Mouse (Mus musculus) hindbrain, embryonic 13.5 days (tissue): ENCODE results near the gene Ing2. TPM values are rescaled to one million over a fixed set of nuclear protein-coding genes. Genes with fewer than 3 reads are reported as not detected.

Source experiments
- ATAC-seq: fragments of 200-750 bp; cut with Nextera tagmentation; 2 replicates; pipeline ENCODE4 v1.8.0; 2017; ENCODE audit warnings: moderate TSS enrichment; ENCODE audit not compliant: low FRiP score
- H3K27ac ChIP-seq: fragments of 300-500 bp; sonication (generic); 2 replicates; pipeline ENCODE4 v1.5.1; 2015; ENCODE audit warnings: inconsistent platforms, mild to moderate bottlenecking, moderate library complexity
- H3K27me3 ChIP-seq: fragments of 300-500 bp; sonication (generic); 2 replicates; pipeline ENCODE4 v1.6.1; 2015; ENCODE audit warnings: mild to moderate bottlenecking, inconsistent platforms
- H3K36me3 ChIP-seq: fragments of 300-500 bp; sonication (generic); 2 replicates; pipeline ENCODE4 v1.6.1; 2015; ENCODE audit warnings: mild to moderate bottlenecking, inconsistent platforms
- H3K4me1 ChIP-seq: fragments of 300-500 bp; sonication (generic); replicated peaks from 2 replicates; pipeline ENCODE4 v1.6.1; 2015; ENCODE audit warnings: inconsistent platforms
- H3K4me2 ChIP-seq: fragments of 300-500 bp; sonication (generic); 2 replicates; pipeline ENCODE4 v1.6.1; 2015; ENCODE audit warnings: inconsistent platforms, mild to moderate bottlenecking, moderate library complexity
- H3K4me3 ChIP-seq: fragments of 300-500 bp; sonication (generic); 2 replicates; pipeline ENCODE4 v1.5.1; 2015; ENCODE audit warnings: mild to moderate bottlenecking, inconsistent platforms
- H3K9ac ChIP-seq: fragments of 300-500 bp; sonication (generic); 2 replicates; pipeline ENCODE4 v1.6.1; 2015; ENCODE audit warnings: mild to moderate bottlenecking, inconsistent platforms
- H3K9me3 ChIP-seq: fragments of 300-500 bp; sonication (generic); 2 replicates; pipeline ENCODE4 v1.6.1; 2016; ENCODE audit warnings: inconsistent platforms
- WGBS: fragments of 180-500 bp; shearing (Covaris S2); methylation state at CpG from one replicate; pipeline ENCODE4 v1.1.7; 2015; 5-methylcytosine and 5-hydroxymethylcytosine counted together
- polyA plus RNA-seq: library from polyadenylated mRNA; unstranded; fragments of >200 nt; fragmentation: Nextera tagmentation; extraction: Ambion mirVana; gene quantifications from 2 replicates; pipeline ENCODE4 v1.2.1, GENCODE M21; 2015

The Ing2 gene
- polyA plus RNA-seq, 1 experiment from 2014 or later: 5.6 TPM

DNA sequence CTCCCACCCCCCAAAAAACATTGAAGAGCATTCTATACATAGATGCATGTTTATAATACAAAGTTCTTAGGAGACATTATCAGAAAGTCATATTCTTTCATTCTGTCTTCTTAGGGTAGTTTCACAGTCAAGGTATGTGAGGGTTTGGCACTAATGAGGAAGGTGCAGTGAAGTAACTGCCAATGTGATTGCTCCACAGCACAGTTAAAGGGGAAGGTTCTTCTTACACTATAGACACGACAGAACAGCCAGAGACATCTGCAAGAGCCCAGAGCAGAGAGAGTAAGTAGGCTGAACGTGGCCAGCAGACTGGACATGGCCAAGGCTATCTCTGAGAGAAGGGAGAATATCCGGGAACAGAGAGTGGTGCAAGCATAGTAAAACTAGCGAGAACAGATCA lies 38.2 kb downstream of the Ing2 start:
- Histone ChIP-seq H3K4me3 (no peak overlapping the region), H3K9ac (no peak overlapping the region), H3K27me3 (peaks cover 6% of the 10 kb centered on the region; the same call in 1 of the 2 replicates), H3K4me2 (no peak overlapping the region), H3K36me3 (no peaks in the 10 kb centered on the region), H3K9me3 (no peaks in the 10 kb centered on the region), H3K4me1 (peaks cover 5% of the 10 kb centered on the region), H3K27ac (no peak overlapping the region)
- no peak for ATAC-seq
- 73% methylated on average over 4 of the region's 4 CpGs for WGBS

DNA sequence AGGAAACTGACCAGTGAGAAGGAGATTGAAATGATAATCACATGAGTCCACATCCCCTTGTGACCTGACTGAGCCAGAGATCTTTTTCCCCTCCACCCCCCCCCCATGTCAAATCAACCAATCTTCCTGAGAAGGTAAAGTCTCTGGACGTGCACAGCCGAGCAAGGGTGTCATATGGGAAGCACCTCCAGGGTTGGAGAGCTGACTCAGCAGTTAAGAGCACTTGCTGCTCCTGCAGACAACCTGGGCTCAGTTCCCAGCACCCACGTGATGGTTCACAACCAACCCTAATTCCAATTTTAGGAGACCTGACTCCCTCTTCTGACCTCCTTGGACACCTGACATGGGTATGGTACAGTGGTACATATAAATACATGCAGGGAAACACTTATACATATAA lies 39.3 kb downstream of the Ing2 start:
- Histone ChIP-seq H3K27ac (no peak overlapping the region), H3K4me3 (no peak overlapping the region), H3K36me3 (no peaks in the 10 kb centered on the region), H3K9me3 (peaks cover under 1% of the 10 kb centered on the region), H3K4me1 (peaks cover 5% of the 10 kb centered on the region), H3K9ac (no peak overlapping the region), H3K27me3 (peaks cover 6% of the 10 kb centered on the region; the same call in 1 of the 2 replicates), H3K4me2 (no peak overlapping the region)
- WGBS: 66% methylated on average over 3 of the region's 3 CpGs
- ATAC-seq: no peak

DNA sequence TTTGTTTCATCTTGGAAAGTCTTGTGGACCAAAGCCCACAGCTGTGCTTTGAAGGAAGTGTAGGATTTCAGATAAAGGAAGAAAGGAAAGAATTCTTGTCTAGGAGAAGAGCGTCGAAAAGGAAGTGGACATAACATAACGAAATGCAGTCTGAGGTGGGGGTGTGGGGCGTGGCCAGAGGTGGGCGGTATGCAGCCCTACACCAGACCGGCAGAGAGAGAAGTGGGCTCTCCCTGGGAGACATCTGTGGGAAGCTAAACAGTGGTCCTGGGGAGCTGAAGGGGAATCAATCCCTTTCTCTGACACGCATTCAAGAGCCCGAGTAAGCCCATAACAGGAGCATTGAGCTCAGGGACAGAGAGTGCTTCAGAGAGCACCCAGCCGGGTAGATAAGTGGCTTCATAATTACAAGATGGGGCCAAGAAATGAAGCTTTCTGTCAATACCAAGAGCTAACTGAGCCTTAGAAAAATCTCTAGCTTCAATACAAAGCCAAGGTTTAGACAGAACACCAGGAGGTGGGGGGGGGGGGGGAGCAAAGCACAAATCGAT lies 40.5 kb downstream of the Ing2 start:
- Histone ChIP-seq H3K4me2 (0 out of 2 replicates have a peak overlapping the region, but pooled peaks have one; percentile 15), H3K9ac (no peak overlapping the region), H3K4me3 (no peak overlapping the region), H3K4me1 (peaks cover 5% of the 10 kb centered on the region), H3K36me3 (no peaks in the 10 kb centered on the region), H3K9me3 (peaks cover 5% of the 10 kb centered on the region), H3K27me3 (peaks cover 6% of the 10 kb centered on the region; the same call in 1 of the 2 replicates), H3K27ac (no peak overlapping the region)
- ATAC-seq: no peak
- WGBS: 41% methylated on average over 10 of the region's 10 CpGs

DNA sequence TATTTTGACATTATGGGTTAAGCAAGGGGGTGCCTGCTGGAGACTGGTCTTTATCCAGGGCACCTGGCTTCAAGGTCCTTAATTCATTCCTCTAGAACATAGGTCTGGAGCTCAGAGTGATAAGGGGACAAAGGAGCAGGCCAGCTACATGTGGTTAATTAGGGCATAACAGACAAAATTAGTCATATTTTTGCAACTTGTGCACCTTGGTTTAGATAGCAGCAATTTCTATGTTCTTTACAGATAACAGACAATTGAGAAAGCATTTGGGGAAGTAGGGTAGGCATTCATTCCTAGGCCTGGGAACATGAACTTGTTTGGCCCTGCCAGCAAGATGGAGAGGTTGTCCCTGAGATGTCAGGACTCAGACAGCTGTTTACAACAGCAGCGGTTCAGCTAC lies 54.2 kb downstream of the Ing2 start:
- no peak overlapping the region for H3K4me3 ChIP-seq
- no peak for ATAC-seq
- no peak overlapping the region for H3K4me2 ChIP-seq
- H3K9ac ChIP-seq: no peak overlapping the region
- H3K36me3 ChIP-seq: no peaks in the 10 kb centered on the region
- no peaks in the 10 kb centered on the region; the same call in 1 of the 2 replicates for H3K9me3 ChIP-seq
- 0 out of 2 replicates have a peak, but pooled peaks cover 2% of the 10 kb centered on the region for H3K4me1 ChIP-seq
- H3K27ac ChIP-seq: no peak overlapping the region
- H3K27me3 ChIP-seq: no peaks in the 10 kb centered on the region
- 100% methylated on average over 1 of the region's 1 CpGs for WGBS

Other genes starting within 250 kb of the Ing2 start
- 36.6 and 38.9 TPM in 2 replicates for gene Stox2, start 229.2 kb downstream of the Ing2 start, polyA plus RNA-seq
- gene Trappc11, start 142.1 kb downstream of the Ing2 start, polyA plus RNA-seq: 38.7 and 40.0 TPM in 2 replicates
- 37.6 and 39.4 TPM in 2 replicates for gene Rwdd4a, start 141.9 kb downstream of the Ing2 start, polyA plus RNA-seq
- gene Cdkn2aip, start 38.4 kb upstream of the Ing2 start, polyA plus RNA-seq: 41.0 and 41.4 TPM in 2 replicates
- not detected in 2 replicates for gene Cldn24, start 146.6 kb upstream of the Ing2 start, polyA plus RNA-seq
- gene Cldn22, start 148.9 kb upstream of the Ing2 start, polyA plus RNA-seq: not detected in 2 replicates